In genomic region chr11:112298901-112299341, GRCm38 (mm10) we compare ENCODE assay signal across 16 mouse cellular contexts.
DNase-seq lines count a peak whose midpoint lies in the region; ATAC-seq lines count a peak whose summit lies in the region.
"Had no signal": no experiment of that assay in that cellular context is flagged by ENCODE, and none has a peak within 500 bp of the region (broad histone marks: within the 10 kb centered on the region; RNA-seq: fewer than 3 reads in every experiment).

No protein-coding gene starts in this region.

- no peaks in the 10 kb centered on the region for H3K36me3 ChIP-seq in midbrain, embryonic 14.5 days (ENCODE audit: control insufficient read depth, insufficient read depth, low read length)
- H3K36me3 ChIP-seq in midbrain, embryonic 11.5 days (ENCODE audit: control insufficient read depth, insufficient read depth, low read length): no peaks in the 10 kb centered on the region
- no peaks in the 10 kb centered on the region for H3K36me3 ChIP-seq in heart, embryonic 11.5 days (ENCODE audit: control insufficient read depth, insufficient read depth, low read length)
- H3K36me3 ChIP-seq: forebrain, embryonic 10.5 days; midbrain, embryonic 12.5 days had no signal

- no peak overlapping the region for H3K9ac ChIP-seq in midbrain, embryonic 14.5 days (replicated peaks; ENCODE audit: low read length)
- H3K9ac ChIP-seq in midbrain, embryonic 11.5 days (ENCODE audit: low read length): no peak overlapping the region
- no peak overlapping the region for H3K9ac ChIP-seq in heart, embryonic 11.5 days (ENCODE audit: low read depth, low read length)
- H3K9ac ChIP-seq: midbrain, embryonic 12.5 days had no signal

- no peak overlapping the region for H3K4me3 ChIP-seq in midbrain, embryonic 14.5 days (replicated peaks; ENCODE audit: low read depth, low read length)
- H3K4me3 ChIP-seq in midbrain, embryonic 11.5 days (ENCODE audit: low read depth, low read length): no peak overlapping the region
- H3K4me3 ChIP-seq in heart, embryonic 11.5 days (ENCODE audit: low read depth, low read length): no peak overlapping the region
- H3K4me3 ChIP-seq: forebrain, embryonic 10.5 days; midbrain, embryonic 12.5 days had no signal

- H3K4me1 ChIP-seq in midbrain, embryonic 14.5 days (ENCODE audit: control insufficient read depth, insufficient read depth, low read length): no peaks in the 10 kb centered on the region
- no peaks in the 10 kb centered on the region for H3K4me1 ChIP-seq in midbrain, embryonic 11.5 days (ENCODE audit: control insufficient read depth, insufficient read depth, low read length)
- no peaks in the 10 kb centered on the region for H3K4me1 ChIP-seq in heart, embryonic 11.5 days (ENCODE audit: control insufficient read depth, insufficient read depth, low read length)
- H3K4me1 ChIP-seq: forebrain, embryonic 10.5 days; midbrain, embryonic 12.5 days had no signal

- no peak for ATAC-seq in midbrain, embryonic 14.5 days (ENCODE audit: low FRiP score, low TSS enrichment)
- no peak for ATAC-seq in midbrain, embryonic 11.5 days (ENCODE audit: low FRiP score)
- no peak for ATAC-seq in heart, embryonic 11.5 days (replicated peaks; ENCODE audit: insufficient number of reproducible peaks, low FRiP score, low TSS enrichment)

- peak; percentile 6 for DNase-seq in midbrain, embryonic 14.5 days
- no peak for DNase-seq in midbrain, embryonic 11.5 days (ENCODE audit: low spot score, missing footprints)
- DNase-seq in layer of hippocampus, adult 9-10 months (ENCODE audit: low spot score): peak; percentile 20
- peak; percentile 46 to 51 for DNase-seq in left cerebral cortex, postnatal 36 days (ENCODE audit: low spot score in 2 of 2)
- DNase-seq in lung, postnatal 4 days: no peak
- DNase-seq in lung, adult 18-20 months: no peak
- DNase-seq in urinary bladder, adult 2 months (ENCODE audit: low spot score): no peak
- DNase-seq: heart, adult 18-20 months; heart, postnatal 14 days; kidney, postnatal 36 days; lung, adult 2 months; retina, postnatal 1 day; thymus, postnatal 4 days had no signal

- intact Hi-C loops in left cerebral cortex, postnatal 36 days (cut with DNase I): no loop called here

- no peak overlapping the region for H3K27ac ChIP-seq in midbrain, embryonic 14.5 days (replicated peaks; ENCODE audit: low read depth, low read length)
- H3K27ac ChIP-seq in midbrain, embryonic 11.5 days (ENCODE audit: low read depth, low read length): no peak overlapping the region
- H3K27ac ChIP-seq in heart, embryonic 11.5 days (ENCODE audit: low read depth, low read length): no peak overlapping the region
- H3K27ac ChIP-seq: forebrain, embryonic 10.5 days; midbrain, embryonic 12.5 days had no signal

- H3K27me3 ChIP-seq in midbrain, embryonic 14.5 days (ENCODE audit: control insufficient read depth, insufficient read depth, low read length): no peaks in the 10 kb centered on the region
- H3K27me3 ChIP-seq in midbrain, embryonic 11.5 days (ENCODE audit: control insufficient read depth, insufficient read depth, low read length): no peaks in the 10 kb centered on the region
- H3K27me3 ChIP-seq in heart, embryonic 11.5 days (ENCODE audit: control insufficient read depth, insufficient read depth, low read length): no peaks in the 10 kb centered on the region
- H3K27me3 ChIP-seq: midbrain, embryonic 12.5 days had no signal

- 82% methylated on average over 5 of the region's 5 CpGs for WGBS in midbrain, embryonic 14.5 days
- WGBS in midbrain, embryonic 11.5 days: 86% methylated on average over 5 of the region's 5 CpGs
- WGBS in heart, embryonic 11.5 days (ENCODE audit: insufficient replicate concordance): 76% methylated on average over 5 of the region's 5 CpGs

- no peaks in the 10 kb centered on the region for H3K9me3 ChIP-seq in midbrain, embryonic 14.5 days (ENCODE audit: control insufficient read depth, low read length)
- H3K9me3 ChIP-seq in midbrain, embryonic 11.5 days (ENCODE audit: control insufficient read depth, low read length): no peaks in the 10 kb centered on the region
- H3K9me3 ChIP-seq in heart, embryonic 11.5 days (replicated peaks; ENCODE audit: control insufficient read depth, low read length): no peaks in the 10 kb centered on the region
- H3K9me3 ChIP-seq: forebrain, embryonic 10.5 days; midbrain, embryonic 12.5 days had no signal

- no peak overlapping the region for H3K4me2 ChIP-seq in midbrain, embryonic 14.5 days (ENCODE audit: low read length)
- no peak overlapping the region for H3K4me2 ChIP-seq in midbrain, embryonic 11.5 days
- H3K4me2 ChIP-seq in heart, embryonic 11.5 days: no peak overlapping the region
- H3K4me2 ChIP-seq: midbrain, embryonic 12.5 days had no signal

Comparison
In these comparisons a context has a peak if more than half of its experiments do, and no peak if none do; other contexts are left out.
1. DNase-seq: peak in midbrain, embryonic 14.5 days (single experiment), layer of hippocampus, adult 9-10 months (single experiment) and left cerebral cortex, postnatal 36 days (2 of 2); none in midbrain, embryonic 11.5 days (single experiment), lung, postnatal 4 days (0 of 2), lung, adult 18-20 months (0 of 2) and urinary bladder, adult 2 months (single experiment).